Mouse (Mus musculus) thymus, postnatal 10 days (tissue): ENCODE results near the gene Usp36.

Experiments used
- DNase-seq, 2 experiments: peaks; one replicate each; pipeline ENCODE4 v3.0.0; 2021; ENCODE audit warnings: low spot score in 2 of 2

Gene Usp36

DNA sequence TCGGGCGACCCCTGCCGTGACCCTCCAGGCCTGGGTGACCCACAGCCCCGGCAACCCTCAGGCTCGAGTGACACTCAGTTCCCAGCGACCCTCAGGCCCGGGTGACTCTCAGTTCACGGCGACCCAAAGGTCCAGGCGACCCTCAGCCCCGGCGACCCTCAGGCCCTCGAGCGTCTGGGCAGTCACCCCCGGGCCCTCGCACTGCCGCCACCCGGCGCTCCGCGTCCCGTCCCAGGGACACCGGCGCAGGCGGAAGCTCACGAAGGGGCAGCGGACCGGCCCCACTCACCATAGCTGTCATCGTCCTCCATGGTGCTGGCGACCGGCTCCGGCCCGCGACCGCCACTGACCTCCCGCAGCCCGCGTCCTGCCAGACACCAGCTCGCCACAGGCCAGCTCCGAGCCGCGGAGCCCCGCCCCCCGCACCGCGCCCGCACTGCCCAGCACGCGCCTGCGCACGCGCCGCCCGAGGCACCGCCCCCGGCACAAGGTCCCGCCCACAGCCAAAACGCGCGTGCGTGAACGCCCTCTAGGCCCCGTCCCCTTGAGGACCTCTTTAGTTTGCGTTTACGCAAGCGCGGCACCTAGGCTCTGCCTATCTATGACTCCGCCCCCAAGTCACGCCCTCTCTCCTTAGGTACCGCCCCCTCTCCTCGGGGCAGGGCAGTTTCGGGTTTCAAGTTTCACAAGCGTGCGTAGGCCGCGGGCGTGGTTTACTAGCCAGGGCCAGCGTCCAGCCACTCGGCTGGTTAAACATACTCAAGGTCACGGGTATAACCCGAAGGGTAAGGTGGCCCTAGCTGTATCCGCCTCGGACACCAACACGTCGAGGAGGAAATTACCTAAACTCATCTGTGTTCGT is 41.7 kb downstream of the Usp36 start, which contains the start of gene Cyth1:
Gene Cyth1, minus strand, starts transcription at position 443 of the 862 bp plus-strand sequence.
- peak; percentile 99 for DNase-seq

DNA sequence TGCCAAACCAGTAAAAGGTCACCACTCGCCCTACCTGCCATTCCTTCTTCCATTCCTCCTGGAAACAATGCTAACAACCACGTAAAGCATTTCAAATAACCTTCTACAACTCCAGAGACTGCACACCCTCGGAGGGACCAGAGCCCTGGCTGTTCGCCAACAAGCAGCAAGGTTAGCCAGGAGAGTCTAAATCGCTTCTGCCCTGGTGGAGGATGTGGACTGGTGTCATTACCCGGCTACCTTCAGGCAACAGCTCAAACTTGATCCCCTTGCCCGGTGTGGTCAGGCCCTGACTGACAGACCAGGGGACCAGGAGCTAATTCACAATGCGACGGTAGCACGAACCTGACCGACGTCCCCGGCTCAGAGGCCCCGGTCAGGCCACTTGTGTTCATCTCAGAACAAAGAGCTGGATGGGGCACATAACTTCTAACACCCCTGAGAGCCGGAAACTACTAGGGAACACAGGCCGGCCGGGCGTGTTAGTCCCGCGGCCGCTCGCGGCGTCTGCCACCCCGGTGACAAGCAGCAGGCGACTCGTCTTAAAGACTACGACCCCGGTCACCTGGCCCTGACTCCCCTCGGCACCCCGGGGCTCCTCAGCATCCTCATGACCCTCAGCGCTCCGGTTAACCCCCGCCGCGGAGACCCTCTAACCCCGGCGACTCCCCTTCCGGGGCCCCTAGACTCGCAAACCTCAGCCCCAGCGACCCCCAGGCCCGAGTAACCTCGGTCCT is 42.5 kb downstream of the Usp36 start:
- DNase-seq: peak; percentile 52 to 55

DNA sequence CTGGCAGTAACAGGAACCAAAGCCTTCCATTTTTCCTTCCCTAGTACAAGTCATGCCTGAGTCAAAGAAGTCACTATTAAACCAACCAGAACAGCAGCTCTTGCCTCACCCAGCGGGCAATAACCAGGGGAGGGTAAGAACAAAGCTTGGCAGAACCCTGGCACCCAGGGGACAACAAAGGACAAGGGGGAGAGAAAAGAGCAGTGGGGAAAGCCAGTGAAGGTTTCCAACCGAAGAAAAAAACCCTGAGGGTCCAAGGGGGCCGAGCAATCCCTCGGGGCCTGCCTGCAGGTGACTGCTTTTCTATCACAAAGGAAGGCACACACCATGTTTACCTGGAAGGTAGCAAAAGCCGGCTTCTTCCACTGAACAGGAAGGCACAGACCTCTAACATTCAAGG is 43.3 kb downstream of the Usp36 start:
- DNase-seq: no peak

- DNase-seq: no peak
Measured at GRCm38 (mm10) chr11:118245130-118245529, 44.9 kb downstream of the Usp36 start.

- DNase-seq: peak in 1 of 2 experiments; percentile 35
Measured at GRCm38 (mm10) chr11:118243627-118244261, 46.3 kb downstream of the Usp36 start.

DNA sequence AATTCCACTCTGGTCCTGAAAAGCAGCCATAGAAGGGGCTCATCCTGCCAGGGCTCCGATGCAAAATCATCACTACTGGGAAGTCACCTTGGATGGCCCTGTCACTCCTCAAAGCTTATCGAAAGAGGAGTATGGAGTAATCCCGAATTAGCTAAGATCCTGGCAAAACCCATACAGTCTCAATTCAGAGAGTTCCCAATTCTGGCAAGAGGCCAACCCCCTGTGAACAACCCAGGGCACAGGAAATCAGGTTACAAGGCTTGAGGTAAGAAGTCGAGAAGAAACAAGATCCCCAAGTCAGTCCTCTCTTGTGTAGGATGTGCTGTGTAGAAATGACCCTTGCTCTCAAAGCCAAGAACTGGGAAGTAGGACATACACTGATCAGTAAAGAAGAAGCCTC is 47.5 kb downstream of the Usp36 start:
- no peak for DNase-seq

- no peak for DNase-seq
Measured at GRCm38 (mm10) chr11:118240388-118240787, 49.7 kb downstream of the Usp36 start.

DNA sequence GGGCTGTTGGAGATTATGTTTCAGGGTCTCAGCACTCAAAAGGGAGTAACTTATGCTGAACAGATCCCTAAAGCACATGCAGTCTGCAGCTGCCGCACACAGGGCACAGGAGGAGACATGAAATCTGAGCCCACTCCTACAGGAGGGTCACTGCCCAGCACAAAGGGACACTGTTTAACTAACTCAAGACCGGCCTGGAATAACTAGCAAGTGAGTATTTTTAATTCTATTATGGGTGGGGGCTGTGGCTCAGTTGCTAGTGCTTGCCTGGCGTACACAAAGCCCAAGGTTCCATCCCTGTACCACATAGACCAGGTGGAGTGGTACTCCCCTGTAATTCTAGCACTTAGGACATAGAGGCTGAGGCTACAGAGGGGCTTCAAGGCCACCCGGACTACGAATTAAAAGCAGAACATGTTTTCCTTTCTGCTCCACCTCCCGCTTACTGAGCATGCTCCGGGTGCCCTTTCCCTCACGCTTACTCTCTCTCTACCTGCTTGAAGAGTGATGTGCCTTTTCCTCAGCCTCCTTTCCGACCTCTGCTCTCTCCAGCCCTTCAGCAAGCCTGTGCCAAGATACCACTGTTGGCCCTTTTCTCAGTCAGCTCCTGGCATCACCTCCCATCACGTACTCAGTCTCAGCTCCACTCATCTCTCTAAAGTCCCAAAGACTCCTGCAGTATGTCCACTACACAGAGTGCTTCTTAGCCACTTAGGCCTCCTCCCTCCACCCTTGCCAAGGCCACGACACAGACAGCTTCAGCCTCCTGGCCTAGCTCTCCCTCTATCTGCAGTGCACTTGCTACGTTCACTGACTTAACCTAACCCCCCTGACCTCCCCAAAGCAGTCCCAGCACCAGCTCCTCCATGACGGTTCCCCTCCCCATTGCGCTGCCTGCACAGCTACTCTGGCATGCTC is 50.5 kb downstream of the Usp36 start:
- no peak for DNase-seq

DNA sequence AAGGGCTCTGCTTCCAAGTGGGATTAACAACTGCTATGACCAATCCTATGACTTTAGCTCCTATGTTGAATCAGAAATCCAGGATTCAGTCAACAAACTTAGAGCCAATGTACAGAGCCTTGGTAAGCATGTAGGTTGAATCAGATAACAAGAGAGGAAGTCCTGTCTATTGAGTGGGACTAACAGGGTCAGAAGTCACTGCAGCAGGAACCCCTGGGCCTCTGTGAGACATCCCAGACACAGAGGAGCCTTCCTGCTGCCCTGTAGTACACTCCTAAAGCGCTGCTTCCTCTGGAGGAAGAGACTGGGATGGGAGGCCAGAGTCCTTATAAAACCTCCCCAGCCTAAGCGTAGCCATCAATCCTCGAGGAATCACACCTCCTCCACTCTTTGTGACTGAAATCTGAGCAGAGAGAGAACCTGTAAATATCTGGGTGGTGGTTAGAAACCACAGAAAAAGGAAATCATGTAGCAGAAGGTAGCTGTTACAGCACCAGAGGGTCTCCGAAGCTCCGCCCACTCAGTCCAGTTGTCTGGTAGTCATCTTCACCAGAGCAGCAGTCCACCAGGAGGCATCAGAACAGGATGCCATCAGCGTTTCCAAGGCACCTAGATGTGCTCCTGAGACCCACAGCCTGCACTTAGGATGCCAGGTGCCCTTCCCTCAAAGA is 53.4 kb downstream of the Usp36 start:
- no peak for DNase-seq

- DNase-seq: no peak
Measured at GRCm38 (mm10) chr11:118234929-118235328, 55.1 kb downstream of the Usp36 start.

DNA sequence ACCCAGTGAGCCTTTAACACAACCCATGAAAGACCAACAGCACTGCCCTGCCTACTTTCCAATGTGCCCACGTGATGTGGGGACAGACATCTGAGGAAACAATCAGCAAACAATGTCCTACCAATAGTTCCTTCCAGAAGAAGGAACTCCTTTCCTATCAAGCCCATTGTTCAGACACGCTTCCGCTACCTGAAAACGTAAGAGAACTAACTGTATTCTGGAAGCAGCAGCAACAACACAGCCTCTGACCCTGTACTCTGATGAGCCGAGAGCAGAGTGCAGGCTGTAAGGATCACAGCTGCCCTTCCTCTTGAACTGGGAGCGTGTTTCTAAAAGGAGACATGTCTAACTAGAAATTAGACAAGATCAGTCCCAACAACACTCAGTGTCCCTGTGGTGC is 55.5 kb downstream of the Usp36 start:
- no peak for DNase-seq

- DNase-seq: no peak
Measured at GRCm38 (mm10) chr11:118233924-118234323, 56.1 kb downstream of the Usp36 start.

GRCm38 (mm10) chr11:118232314-118232831 is 57.7 kb downstream of the Usp36 start:
- peak; percentile 61 to 65 for DNase-seq

GRCm38 (mm10) chr11:118229941-118230340 is 60.1 kb downstream of the Usp36 start:
- DNase-seq: no peak

DNA sequence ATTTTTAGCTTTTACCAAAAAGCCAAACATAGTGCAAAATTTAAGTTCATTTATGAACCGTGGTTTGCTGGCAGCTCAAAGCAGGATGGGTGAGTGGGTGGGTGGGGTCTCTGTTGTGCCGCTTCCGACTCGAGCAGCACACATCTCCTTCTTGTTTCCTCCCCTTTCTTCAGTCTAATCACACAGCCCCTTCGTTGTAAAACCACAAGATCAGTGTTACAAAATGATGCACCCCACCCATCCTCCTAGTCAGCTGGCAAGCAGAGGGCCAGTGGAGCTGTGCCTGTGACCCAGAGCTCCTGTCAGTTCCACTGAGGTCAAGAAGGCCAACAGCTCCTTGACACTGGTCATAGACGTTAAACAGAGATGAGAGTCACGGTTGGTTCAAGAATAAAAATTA is 62.4 kb downstream of the Usp36 start:
- peak; percentile 38 to 51 for DNase-seq

DNA sequence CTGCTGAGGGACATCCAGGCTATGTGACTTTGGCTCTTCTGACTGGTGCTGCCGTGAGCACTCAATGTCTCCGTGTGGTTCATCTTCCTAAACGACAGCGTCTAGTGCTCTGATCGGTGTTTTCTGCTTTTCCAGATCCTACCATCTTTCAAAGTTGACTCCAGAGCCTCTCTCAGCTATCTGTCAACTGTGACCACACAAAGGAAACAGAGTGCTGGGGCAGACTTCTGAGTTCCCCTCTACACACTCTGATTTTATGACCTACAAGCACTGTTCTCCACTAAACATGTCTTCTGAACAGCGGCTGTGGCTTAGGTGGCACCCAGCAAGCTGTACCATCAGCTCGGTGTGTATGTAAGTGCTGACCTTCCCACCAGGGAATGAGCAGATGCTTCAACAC is 63.2 kb downstream of the Usp36 start:
- DNase-seq: no peak

DNA sequence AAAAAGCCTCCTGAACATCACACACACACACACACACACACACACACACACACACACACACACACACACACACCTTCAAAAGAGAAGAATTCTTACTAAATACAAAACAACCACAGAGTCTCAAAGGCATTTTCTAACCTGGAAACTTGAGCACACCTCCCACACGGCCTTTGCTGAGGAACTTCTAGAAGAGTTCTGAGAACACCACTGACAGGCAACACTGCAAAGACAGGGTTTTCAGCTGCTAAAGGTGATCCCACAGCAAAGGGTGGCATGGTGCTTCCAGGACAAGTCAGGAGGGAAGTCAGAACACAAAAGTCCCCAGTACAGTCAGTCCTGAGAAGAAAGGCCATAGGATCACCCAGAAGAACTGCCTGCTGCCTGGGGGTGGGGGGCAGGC is 64.2 kb downstream of the Usp36 start:
- no peak for DNase-seq

DNA sequence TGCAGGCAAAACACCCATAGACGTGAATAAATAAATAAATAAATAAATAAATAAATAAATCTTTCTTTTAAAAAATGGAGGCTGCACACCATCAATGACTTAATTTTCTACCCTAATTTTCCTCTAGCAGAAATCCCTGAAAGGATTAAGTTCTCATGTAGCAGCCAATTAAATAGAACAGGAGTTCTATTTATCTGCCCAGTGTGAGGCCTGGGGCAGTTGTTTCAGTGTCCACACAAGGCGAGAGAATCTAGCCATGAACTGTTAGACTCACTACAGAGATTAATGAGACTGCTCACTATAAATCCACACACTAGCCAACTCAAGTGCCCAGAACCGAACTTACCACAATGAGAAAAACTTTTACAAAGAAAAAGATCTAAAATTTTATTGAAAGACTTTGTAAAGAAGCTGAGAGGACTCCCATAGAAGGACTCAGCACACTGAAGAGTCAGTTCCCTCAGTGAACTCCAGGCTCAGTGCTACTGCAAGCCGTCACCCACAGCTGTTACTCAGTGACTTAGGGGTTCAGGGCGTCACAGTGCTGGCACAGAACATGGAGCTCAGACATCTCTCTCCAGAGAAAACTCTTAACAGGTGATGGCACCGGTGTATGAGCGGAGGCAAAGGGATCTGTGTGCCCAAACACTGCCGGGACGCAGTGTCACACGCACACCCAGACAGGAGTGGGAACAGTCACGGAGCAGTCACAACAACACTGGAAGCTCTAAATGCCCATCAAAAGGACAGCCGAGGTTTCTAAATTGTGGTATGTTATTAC is 64.8 kb downstream of the Usp36 start:
- no peak for DNase-seq

DNA sequence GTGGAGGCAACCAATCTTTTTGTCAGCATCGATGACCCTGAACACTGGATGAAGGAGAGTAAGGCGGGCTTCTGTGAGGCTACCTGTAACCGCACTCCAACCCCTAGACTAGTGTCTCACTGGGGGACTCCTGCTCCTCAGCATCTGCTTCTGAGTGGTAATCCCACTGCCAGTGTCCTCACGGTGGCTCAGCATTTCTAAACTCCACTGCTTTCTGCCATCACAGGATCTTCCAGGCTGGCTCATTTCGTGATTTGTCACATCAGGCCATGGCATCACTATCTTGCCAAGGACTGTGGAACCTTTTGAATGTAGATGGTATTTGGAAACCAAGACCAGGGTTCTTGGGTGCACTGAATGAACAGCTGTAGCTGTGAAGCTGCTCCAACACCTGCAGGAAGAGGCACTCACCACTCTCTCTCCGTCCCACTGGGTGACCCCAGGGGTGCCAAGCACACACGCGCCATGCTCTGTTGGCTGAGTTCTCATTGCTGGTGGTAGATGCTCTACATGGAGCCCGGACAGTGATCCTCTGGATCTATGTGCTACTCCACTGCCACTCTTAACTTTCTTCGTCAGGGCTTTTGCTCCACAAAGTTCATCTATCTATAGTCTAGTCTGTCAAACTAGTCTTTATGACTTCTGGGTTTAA is 66.5 kb downstream of the Usp36 start:
- no peak for DNase-seq
